Mouse (Mus musculus) thymus, adult 2 months (tissue): ENCODE results near the gene Npsr1.

ENCODE experiments used
- CTCF ChIP-seq: fragments of 200-500 bp; IDR thresholded peaks from 2 replicates; pipeline ENCODE4 v1.5.1; 2012; ENCODE audit warnings: mild to moderate bottlenecking, control low read depth, low read length, moderate library complexity, borderline replicate concordance; ENCODE audit not compliant: control insufficient read depth, poor library complexity, insufficient read depth; ENCODE audit errors: extremely low read depth
- POLR2A ChIP-seq: fragments of 200-500 bp; IDR thresholded peaks from 2 replicates; pipeline ENCODE4 v1.6.1; 2012; ENCODE audit warnings: mild to moderate bottlenecking, low read length, control low read depth, moderate library complexity; ENCODE audit not compliant: control insufficient read depth, poor library complexity, insufficient read depth; ENCODE audit errors: extremely low read depth

- no peak for TF ChIP-seq POLR2A
- no peak for TF ChIP-seq CTCF
Observed at GRCm38 (mm10) chr9:24178744-24179143, 80.9 kb downstream of the Npsr1 start.
